Mouse (Mus musculus) brain, embryonic 14.5 days (tissue): ENCODE results near the gene Mgl2.

Experiments
- CTCF ChIP-seq: fragments of 200-500 bp; IDR thresholded peaks from 2 replicates; pipeline ENCODE4 v1.5.1; 2012; ENCODE audit warnings: inconsistent platforms, mild to moderate bottlenecking, moderate library complexity, borderline replicate concordance; ENCODE audit not compliant: insufficient read depth, insufficient read length; ENCODE audit errors: extremely low read depth
- POLR2A ChIP-seq: fragments of 200-500 bp; IDR thresholded peaks from 2 replicates; pipeline ENCODE4 v1.6.1; 2012; ENCODE audit warnings: mild to moderate bottlenecking, inconsistent platforms, borderline replicate concordance; ENCODE audit not compliant: poor library complexity, insufficient read depth, insufficient read length, severe bottlenecking; ENCODE audit errors: extremely low read depth

DNA sequence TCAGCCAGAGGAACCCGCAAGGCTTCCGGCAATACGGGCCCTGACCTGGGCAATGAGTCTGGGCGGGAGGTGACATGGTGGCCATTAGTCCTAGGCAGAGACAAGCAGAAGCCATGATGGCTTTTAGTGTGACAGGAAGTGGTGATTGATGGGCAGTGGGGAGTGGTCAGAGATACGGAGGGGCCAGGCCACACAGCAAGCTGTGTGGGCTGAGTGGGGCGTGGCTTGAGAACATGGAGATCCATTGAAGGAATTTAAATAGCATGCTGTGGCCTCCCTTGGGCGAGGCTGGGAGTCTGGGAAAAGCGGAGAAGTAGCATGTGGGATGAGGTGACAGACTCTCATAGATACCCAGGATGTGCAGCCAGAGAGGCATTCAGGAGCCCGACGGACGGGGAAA, 32.7 kb upstream of the Mgl2 start:
- TF ChIP-seq CTCF (no peak), POLR2A (no peak)
